Mouse (Mus musculus): Measurements from ENCODE around the gene Dnase2a.
"Not testable (repeated sequence)": the region's sequence is repeated elsewhere in the genome, so short reads cannot be mapped to it uniquely, and the experiment has no call there.

Gene Dnase2a

DNA sequence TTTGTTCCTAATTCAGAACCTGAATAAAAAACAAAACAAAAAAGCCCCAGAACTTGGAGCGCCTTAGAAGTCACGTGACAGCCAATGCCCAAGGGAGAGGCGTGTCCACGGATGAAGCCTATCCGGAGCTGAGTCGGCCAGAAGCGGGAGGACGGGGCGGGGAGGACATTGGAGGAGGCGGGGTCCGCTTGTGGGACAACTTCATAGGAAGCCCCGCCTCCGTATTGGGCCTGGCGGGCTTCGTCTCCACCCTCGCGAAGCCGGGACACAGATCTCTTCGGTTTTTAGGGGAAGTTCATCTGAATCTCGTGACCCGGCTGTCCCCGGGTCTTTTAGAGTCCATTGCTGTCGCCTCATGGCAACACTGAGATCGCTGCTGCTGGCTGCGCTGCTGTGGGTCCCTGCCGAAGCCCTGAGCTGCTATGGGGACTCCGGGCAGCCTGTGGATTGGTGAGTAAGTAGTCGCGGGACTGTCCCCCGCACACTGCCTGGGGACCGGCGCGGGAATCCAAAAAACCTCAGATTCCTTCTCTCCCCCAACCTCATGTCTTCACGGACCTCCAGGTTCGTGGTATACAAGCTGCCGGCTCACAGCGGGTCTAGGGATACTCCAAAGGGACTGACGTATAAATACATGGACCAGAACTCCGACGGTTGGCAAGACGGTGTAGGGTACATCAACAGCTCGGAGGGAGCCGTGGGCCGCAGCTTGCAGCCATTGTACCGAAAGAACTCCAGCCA is at the start of gene Dnase2a:
Dnase2a (plus strand) TSS at position 140 of the 741 bp plus-strand sequence.
- DNase-seq: peak; percentile 96 to 97

DNA sequence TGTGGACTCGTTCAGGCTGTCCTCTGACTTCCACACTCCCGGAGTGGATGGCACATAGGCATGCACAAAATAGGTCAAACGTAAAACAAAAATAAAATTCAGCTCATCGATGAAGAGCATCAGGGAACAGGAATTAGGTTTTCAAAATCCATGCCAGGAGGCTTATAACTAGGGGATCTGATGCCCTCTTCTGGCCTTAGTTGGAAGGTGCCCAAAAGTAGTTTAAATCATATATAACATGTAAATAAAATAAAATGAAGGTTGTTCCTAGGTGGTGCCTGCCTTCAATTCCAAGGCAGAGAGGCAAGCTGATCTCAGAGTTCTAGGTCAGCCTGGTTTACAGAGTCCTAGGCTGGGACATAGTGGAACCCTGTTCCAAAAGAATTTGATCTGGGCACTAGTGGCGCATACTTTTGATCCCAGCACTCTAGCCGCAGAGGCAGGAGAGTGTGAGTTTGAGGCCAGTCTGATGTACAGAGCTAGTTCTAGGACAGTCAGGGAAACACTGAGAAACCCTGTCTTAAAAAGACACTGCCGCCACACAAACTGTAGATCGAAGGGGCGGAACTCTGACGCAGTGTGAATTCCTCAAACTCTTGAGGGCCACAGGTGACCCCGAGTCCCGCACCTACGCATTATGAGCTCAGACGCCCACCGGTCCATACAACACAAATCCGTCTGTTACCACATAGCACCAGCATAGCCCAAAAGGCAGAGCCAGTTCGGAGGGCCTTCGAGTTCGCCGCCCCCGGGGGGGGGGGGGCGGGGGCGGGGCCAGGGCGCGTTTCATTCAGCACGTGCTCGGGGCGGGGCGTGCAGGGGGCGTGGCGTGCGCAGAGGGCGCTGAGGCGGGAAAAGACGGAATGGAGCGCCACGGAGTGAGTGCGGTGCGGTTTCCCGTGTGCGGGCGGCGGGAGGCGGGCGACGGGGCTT is 36.7 kb upstream of the Dnase2a start, which contains the start of gene Syce2:
Syce2 (plus strand) TSS at position 736 of the 933 bp plus-strand sequence.
- DNase-seq: peak; percentile 84 to 87

DNA sequence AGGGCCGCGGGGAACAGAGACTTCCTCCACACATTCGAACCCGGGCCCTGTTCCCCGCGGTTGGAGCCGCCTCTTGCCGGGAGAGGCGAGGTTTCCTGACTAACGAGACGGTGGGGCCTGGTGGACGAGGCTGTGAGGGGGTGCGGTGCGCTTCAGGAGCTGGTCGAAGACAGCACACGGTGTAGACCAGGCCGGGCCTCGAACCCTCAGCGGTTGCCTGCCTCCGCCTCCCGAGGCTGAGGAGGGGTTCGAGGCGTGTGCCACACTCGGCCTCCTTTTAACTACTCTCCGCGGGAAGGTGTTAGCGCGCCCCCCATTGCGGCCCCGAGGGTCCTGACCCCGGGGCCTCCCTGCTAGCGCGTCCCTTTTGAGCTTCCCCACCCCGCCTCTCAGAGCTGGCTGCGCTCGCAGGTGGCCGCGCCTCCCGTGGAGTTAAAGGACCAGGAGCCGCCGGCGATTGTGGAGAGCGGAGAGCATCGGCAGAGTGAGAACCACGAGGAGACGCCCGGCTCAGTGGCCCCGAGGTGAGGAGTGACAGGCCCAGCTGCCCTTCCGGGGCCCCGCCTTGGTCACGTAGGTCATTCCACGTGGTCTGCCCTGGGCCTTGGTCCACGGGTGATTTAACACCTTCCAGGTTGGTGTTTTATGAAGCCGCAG is 35.9 kb upstream of the Dnase2a start:
- peak; percentile 48 to 56 for DNase-seq

DNA sequence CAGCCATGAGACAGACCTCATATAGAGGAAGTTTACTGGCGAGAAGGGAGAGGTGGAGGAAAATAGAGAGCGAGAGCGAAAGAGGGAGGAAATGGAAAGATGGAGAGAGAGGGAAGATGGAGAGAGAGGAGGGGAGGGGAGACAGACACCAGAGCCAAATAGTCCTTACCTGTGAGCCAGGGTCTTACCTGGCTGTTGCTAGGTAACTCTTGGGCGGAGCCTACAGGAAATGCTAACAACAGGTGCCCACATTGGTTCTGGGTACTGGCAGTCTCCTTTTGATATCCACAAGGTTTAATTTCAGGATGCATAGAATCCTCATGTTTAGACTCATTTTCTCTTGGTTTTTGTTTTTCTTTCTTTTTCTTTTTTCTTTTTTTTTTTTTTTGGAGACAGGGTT is 35.3 kb upstream of the Dnase2a start:
- DNase-seq: no peak

DNA sequence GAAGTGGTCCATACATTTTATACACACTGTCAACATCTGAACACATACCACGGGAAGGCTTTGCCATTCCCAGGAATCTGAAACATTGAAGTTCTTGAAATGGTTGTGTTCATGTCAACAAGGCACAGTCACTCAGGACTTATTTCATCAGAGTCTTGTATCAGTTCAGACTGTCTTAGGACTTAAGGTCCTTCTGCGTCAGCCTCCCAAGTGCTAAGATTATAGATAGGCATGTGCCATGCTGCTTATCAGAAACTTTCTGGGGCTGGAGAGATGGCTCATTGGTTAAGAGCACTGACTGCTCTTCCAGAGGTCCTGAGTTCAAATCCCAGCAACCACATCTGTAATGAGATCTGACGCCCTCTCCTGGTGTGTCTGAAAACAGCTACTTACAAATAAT is 34.0 kb upstream of the Dnase2a start:
- no peak for DNase-seq

DNA sequence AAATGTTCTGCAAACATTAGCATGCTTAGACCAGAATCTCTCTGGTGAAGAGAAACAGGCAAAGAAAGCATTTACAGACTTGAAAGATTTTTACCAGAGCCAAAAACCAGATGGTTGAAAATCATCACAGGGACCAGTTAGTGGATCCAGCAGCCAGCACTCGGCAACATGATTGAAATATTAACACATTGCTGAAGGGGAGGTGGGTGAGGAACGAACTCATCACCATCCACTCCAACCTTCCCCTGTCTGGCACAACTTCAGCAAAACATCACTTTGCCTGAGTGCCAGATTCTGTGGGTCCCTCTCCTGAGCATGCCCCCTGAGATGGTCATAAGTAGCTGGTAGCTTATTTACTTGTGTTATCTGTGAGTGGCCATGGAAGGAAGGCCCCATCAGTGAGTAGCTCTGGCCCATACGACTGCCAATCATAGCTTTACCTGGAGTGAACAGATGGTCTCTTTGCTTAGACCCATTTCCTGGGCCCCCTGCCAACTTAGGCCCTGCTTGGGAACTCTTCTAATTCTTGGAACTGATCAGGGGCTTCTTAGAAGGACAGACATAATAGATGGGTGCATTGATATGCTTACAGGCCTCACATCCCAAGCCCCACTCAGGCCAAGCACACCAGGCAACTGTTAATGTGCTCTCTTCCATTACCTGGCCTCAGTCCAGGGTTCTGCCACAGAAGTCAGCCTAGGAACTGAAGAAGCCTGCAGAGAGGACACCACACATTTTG is 30.9 kb upstream of the Dnase2a start:
- no peak for DNase-seq

DNA sequence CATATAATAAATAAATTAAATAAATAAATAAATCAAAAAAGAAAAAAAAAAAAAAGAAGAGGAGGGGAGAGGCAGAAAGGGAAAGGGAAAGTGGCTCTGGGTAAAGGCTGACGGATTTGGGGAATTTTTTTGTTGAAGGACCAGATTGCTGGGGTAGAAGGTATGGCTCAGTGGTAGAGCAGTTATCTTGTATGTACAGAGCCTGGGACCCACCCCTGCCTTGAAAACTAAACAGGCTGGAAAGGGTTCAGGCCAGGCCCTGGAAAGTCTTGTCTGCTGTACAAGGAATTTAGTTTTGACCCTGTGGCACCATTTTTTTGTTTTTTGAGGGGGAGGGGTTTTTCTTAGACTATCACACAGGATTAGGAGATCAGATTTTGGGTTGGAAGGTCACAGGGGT is 29.4 kb upstream of the Dnase2a start:
- no peak for DNase-seq

DNA sequence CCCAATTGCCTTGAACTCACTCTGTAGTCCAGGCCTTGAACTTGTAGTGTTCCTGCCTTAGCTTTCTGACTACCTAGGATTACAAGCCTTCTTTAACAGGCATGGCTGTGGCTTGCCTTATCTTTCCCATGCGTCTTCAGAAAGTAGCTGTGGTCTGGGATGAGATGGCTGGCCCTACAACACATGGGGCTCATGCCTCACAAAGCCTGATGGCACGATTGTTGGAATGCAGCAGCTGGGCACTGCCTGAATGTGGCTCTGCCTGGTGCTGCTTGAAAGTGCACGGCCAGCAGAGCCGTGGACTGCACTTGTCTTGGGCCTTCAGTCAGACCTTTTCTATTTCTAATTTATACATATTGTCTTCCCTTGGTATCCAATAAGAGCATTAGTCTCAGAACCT is 23.6 kb upstream of the Dnase2a start:
- DNase-seq: no peak

DNA sequence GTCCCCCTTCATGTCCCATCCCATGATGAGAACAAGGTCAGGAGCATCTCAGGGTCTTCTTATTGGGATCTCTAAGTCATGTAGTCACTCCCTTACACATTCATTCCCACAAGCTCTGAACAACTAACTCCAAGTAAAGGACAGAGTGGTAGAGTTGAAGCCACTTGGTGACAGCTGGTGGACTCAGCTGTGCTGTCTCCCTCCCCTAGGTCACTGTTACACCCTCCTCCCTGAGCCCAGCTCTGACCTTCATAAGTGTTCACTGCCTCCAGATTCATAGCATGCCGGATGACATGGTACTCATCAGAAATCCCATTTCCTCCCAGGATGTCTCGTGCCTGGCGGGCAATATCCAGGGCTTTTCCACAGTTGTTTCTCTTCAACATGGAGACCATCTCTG is 20.1 kb upstream of the Dnase2a start:
- no peak for DNase-seq

DNA sequence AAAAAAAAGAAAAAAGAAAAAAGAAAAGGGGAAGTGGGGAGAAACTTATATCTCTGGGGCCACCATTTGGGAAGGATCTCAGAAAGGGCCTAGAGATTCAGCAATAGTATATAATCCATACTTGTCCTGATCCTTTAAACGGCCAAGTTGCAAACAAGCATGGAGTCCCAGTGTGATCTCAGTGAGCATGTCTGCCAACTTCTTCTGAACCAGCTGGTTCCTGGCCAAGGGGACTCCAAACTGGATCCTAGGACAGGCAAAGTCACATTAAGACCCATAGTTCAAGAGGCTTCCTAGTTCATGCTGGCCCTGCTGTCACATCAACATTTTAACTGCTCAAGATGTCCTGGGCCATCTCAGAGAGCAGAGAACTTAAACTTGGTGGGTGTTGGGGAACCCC is 19.2 kb upstream of the Dnase2a start:
- DNase-seq: no peak

DNA sequence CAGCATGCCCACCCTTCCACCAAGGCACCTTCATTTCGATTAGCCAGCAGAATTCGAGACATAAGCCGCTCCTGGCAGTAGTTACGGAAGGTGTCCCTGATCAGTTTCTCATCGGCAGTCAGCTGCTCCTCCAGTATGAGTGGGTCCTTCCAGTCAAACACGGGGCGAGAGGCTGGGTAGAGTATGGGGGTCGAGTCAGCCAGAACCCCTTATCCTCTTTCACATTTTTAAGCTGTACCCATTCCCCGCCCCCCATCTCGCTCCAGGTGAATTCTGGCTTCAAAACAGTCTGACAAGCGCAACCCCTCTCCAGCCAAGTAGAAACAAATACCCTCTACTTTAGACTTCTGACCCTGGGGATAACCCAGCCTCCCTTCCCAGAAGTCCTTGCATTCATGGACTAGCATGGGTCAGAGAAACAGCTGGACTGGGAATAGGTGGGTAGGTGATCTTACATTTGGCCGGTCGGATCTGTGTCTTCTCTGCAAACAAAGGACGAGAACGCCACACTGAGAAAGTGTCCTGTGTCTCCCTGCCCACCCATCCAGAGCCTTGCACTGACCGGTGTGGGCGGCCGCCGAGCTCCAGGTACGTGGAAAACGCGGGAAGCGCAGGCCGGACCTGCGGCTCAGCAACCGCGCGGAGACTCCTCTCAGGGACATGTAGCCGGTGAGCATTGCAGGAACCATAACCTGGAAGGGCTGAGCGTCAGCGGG is 15.2 kb upstream of the Dnase2a start:
- no peak for DNase-seq

DNA sequence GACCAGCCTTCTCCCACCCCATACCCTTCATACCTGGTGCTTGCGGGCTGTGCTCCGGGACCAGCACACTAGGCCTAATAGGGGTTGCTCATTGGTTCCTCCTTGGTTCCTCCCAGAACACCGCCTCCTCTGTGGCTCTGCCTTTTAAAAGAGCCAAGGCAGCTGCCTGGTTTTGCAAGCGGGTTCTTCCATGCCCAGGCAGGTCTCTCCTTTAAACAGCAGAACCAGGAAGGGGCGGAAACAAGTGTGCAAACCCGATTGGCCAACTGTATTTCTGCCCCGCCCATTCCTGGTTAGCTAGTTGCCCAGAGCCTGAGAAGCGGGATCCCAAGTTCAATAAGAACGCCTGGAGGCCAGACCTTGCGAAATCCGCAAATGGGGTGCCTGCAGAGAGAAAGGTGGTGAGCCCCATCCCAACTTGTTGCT is 14.6 kb upstream of the Dnase2a start, which contains the start of gene Gcdh:
Gcdh (minus strand) TSS at position 213 of the 426 bp plus-strand sequence.
- peak; percentile 92 to 94 for DNase-seq

DNA sequence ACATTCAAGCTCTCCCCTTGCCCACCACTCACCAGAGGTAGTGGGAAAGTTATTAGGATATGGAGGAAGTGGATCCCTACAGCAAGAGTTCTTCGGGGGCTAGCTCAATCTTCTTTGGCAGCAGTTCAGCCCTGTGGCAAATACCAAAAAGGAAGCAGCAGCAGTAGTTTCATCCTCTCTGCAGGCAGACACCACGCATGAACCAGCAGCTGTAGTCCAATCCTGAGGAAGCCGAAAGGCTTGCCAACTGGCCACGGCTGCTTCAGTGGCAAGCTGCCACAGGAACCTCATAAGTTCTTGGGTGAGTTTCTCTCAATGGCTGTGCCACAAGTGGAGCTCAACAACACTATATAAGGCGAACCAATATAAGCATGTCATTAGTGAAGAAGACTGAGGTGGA is 12.4 kb upstream of the Dnase2a start:
- DNase-seq: no peak

DNA sequence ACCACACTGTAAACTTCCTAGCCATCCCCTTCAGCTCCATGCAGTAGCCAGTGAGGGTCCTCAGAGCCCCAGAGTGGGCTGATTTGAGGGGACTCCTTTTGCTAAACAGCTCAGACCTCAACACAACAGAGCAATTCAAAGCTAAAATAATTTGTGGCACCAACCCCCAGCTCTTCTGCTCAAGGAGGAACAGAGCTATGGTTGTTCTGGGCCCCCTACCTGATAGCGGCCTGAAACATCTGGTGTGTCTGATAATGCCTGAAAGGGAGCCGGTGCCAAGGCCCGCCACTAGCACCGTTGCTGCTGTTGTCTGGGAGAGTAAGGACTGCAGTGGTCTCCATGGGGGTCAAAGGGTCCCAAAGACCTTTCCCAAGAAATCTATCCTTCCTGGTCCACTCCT is 7.3 kb upstream of the Dnase2a start:
- DNase-seq: no peak

DNA sequence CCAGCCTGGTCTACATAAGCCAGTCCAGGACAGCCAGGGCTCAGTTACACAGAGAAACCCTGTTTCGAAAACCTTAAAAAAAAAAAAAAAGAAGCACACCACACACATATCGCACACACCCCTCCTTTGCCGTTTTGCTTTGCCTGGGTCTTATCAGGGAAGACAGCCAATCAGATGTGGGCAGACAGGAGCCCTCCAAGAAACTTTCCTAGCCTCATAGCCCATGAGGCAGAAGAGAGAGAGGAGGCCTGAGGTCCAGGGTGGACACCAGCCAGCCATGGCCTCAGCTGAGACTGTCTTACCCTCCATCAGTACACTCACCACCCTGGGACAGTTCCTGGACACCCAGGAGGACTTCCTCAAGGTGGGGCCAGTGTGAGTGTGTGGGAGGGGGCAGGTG is 6.6 kb upstream of the Dnase2a start, which contains the start of gene Klf1:
Klf1 (plus strand) TSS at position 177 of the 400 bp plus-strand sequence.
- DNase-seq: no peak

DNA sequence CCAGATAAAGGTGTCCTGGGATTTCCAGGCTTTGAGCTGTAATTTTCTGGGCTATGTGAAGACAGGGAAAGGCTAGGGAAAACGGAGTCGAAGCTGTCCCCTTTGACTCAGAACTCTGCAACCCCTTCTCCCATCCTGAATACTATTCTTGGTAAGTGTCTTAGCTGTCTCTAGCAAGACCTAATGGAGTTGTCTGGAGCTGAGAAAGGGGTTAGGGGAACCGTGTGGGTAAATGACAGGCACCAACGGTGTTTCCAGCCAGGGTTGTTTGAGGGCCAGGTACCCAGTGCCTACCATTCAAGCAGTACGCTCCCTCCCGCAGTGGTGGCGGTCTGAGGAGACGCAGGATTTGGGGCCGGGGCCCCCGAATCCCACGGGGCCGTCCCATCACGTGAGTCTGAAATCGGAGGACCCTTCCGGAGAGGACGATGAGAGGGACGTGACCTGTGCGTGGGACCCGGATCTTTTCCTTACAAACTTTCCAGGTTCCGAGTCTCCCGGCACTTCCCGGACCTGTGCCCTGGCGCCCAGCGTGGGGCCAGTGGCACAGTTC is 5.9 kb upstream of the Dnase2a start:
- DNase-seq: no peak

DNA sequence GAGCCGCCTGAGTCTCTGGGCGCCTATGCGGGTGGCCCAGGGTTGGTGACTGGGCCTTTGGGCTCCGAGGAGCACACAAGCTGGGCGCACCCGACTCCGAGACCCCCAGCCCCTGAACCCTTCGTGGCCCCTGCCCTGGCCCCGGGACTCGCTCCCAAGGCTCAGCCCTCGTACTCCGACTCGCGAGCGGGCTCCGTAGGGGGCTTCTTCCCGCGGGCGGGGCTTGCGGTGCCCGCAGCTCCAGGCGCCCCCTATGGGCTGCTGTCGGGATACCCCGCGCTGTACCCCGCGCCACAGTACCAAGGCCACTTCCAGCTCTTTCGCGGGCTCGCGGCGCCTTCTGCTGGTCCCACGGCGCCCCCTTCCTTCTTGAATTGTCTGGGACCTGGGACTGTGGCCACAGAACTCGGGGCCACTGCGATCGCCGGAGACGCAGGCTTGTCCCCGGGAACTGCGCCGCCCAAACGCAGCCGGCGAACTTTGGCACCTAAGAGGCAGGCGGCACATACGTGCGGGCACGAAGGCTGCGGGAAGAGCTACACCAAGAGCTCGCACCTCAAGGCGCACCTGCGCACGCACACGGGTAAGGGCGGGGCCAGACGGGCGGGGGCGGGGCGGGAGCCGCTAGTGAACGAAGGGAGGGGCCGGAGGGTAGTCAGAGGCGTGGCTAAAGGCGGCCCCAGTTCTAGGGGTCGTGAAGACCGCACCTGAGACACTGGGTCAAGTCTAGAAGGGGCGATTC is 5.3 kb upstream of the Dnase2a start:
- peak; percentile 95 for DNase-seq

DNA sequence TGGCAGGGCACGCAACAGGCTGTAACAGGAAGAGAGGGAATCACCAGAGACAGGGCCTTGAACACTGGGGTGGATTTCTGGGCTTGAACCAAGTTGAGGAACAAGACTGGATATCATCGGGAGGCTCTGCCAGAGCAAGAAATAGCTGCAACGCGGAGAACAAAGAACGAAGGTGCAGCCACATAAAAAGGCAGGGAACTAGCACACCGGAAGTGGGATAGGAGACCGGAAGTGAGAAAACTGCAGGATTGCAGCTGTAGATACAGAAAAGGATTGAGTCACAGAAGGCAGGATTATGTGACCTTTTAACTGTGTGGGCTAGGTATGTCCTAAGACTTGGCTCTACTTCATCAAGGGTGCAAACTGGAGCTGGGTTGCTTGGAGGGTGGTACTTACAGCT is 4.0 kb upstream of the Dnase2a start:
- no peak for DNase-seq

DNA sequence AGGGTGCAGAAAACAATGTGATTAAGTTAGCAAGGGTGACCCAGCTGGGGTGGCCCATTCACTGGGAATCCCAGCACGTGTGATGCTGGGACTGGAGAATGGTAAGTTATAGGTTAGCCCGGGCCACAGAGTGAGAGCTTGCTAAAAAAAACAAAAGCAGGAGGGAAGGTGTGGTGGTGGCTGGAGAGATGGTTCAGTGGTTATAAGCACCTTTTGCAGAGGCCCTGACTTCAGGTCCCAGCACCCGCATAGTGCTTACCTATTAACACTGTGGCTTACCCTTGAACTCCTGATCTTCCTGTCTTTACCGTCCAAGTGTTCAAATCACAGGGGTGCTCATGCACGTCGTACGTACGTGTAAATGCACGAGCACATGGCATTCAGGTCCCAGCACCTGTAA is 1.3 kb upstream of the Dnase2a start:
- DNase-seq: no peak

DNA sequence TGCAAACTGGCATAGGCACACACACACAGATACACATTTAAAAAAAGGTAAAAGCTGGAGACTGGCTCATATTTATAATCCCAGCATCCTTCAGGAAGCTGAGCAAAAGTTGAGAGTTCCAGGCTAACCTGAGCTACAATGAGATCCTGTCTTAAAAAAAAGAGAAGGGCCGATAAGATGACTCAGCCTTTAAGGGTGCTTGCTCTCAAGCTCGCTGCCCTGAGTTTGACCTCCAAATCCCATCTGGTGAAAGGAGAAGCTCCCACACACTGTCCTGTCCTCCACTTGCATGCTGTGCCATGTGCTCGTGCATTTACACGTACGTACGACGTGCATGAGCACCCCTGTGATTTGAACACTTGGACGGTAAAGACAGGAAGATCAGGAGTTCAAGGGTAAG is 867 bp upstream of the Dnase2a start:
- no peak for DNase-seq

DNA sequence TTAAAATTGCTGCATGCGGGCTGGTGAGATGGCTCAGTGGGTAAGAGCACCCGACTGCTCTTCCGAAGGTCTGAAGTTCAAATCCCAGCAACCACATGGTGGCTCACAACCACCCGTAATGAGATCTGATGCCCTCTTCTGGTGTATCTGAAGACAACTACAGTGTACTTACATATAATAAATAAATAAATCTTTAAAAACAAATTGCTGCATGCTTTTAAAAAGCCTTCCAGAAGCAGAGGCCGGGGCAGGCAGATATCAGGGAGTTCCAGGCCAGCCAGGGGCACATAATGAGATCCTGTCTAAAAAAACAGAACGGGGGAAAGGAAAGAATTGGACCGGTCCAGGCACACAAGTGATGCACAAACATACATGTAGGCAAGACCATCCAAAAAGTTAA is 381 bp upstream of the Dnase2a start:
- not testable (repeated sequence) for DNase-seq
